Mouse (Mus musculus) megakaryocyte-erythroid progenitor cell, adult 5-6 weeks (primary cell): ENCODE data around the gene Col4a2. TPM values are rescaled to one million over a fixed set of nuclear protein-coding genes. Genes with fewer than 3 reads are reported as not detected.
"Not testable (repeated sequence)": the region's sequence is repeated elsewhere in the genome, so short reads cannot be mapped to it uniquely, and the experiment has no call there.

ENCODE experiments used
- ATAC-seq: replicated peaks from 2 replicates; pipeline ENCODE4 v1.8.0; 2016; ENCODE audit warnings: mild to moderate bottlenecking, inconsistent platforms; ENCODE audit not compliant: severe bottlenecking, poor library complexity, low FRiP score, low TSS enrichment
- total RNA-seq, 2 experiments: library from RNA; stranded (forward) in 1 of 2; stranded (reverse) in 1 of 2; fragments of 200-1000, 215-1000 nt in 1 of 2; fragments of >200 nt in 1 of 2; fragmentation: Nextera tagmentation in 1 of 2; gene quantifications; 2 replicates each; pipeline ENCODE4 v1.2.3; 2014 to 2017

Col4a2 gene
- total RNA-seq, 2 experiments from 2014 or later = 0.35 to 0.56 TPM

- ATAC-seq = peak; percentile 63
These were observed 156.5 kb downstream of the Col4a2 start for GRCm38 (mm10) chr8:11469095-11469494.

GRCm38 (mm10) chr8:11470694-11471093, 158.1 kb downstream of the Col4a2 start:
- ATAC-seq = no peak

GRCm38 (mm10) chr8:11471309-11471708, 158.7 kb downstream of the Col4a2 start:
- ATAC-seq = no peak

GRCm38 (mm10) chr8:11473072-11473471, 160.5 kb downstream of the Col4a2 start:
- ATAC-seq = no peak

GRCm38 (mm10) chr8:11475397-11475796, 162.8 kb downstream of the Col4a2 start:
- no peak for ATAC-seq

GRCm38 (mm10) chr8:11475876-11476275, 163.3 kb downstream of the Col4a2 start:
- no peak for ATAC-seq

GRCm38 (mm10) chr8:11476338-11477177, 164.0 kb downstream of the Col4a2 start:
- 0 out of 2 replicates have a peak, but pooled peaks have one; percentile 24 for ATAC-seq

- ATAC-seq = 0 out of 2 replicates have a peak, but pooled peaks have one; percentile 19
These were observed 164.6 kb downstream of the Col4a2 start for GRCm38 (mm10) chr8:11477178-11477553.

GRCm38 (mm10) chr8:11477811-11478761, 165.5 kb downstream of the Col4a2 start, which contains the start of gene Rab20:
Gene Rab20 (minus strand): TSS chr8:11478710.
- ATAC-seq = 0 out of 2 replicates have a peak, but pooled peaks have one; percentile 37

GRCm38 (mm10) chr8:11478807-11479527, 166.4 kb downstream of the Col4a2 start:
- no peak for ATAC-seq

GRCm38 (mm10) chr8:11479591-11479990, 167.0 kb downstream of the Col4a2 start:
- ATAC-seq = no peak

GRCm38 (mm10) chr8:11481876-11482275, 169.3 kb downstream of the Col4a2 start:
- ATAC-seq = no peak

- no peak for ATAC-seq
These were observed 169.9 kb downstream of the Col4a2 start for GRCm38 (mm10) chr8:11482537-11482936.

GRCm38 (mm10) chr8:11486142-11486541, 173.5 kb downstream of the Col4a2 start:
- peak; percentile 76 for ATAC-seq

GRCm38 (mm10) chr8:11487229-11487628, 174.6 kb downstream of the Col4a2 start:
- ATAC-seq = 0 out of 2 replicates have a peak, but pooled peaks have one; percentile 24

- ATAC-seq = not testable (repeated sequence)
These were observed 179.7 kb downstream of the Col4a2 start for GRCm38 (mm10) chr8:11492340-11492739.

- peak; percentile 99 for ATAC-seq
These were observed 184.7 kb downstream of the Col4a2 start, which contains the start of gene Naxd for GRCm38 (mm10) chr8:11497017-11497990. Gene Naxd (plus strand): TSS chr8:11497506.

GRCm38 (mm10) chr8:11498281-11498680, 185.7 kb downstream of the Col4a2 start:
- ATAC-seq = no peak
